Mouse (Mus musculus) hindbrain, embryonic 15.5 days (tissue): Measurements from ENCODE around the gene Tcp1. TPM values are rescaled to one million over a fixed set of nuclear protein-coding genes. Genes with fewer than 3 reads are reported as not detected.
"Not testable (repeated sequence)": the region's sequence is repeated elsewhere in the genome, so short reads cannot be mapped to it uniquely, and the experiment has no call there.

ENCODE experiments used
- ATAC-seq: fragments of 200-750 bp; cut with Nextera tagmentation; 2 replicates; pipeline ENCODE4 v1.8.0; 2017; ENCODE audit warnings: low read depth, moderate number of reproducible peaks, moderate TSS enrichment; ENCODE audit not compliant: low FRiP score
- H3K27ac ChIP-seq: fragments of 300-500 bp; sonication (generic); replicated peaks from 2 replicates; pipeline ENCODE4 v1.5.1; 2015; ENCODE audit warnings: mild to moderate bottlenecking, inconsistent platforms
- H3K27me3 ChIP-seq: fragments of 300-500 bp; sonication (generic); 2 replicates; pipeline ENCODE4 v1.6.1; 2015; ENCODE audit warnings: control low read depth, inconsistent platforms
- H3K36me3 ChIP-seq: fragments of 300-500 bp; sonication (generic); 2 replicates; pipeline ENCODE4 v1.6.1; 2015; ENCODE audit warnings: control low read depth, inconsistent platforms
- H3K4me1 ChIP-seq: fragments of 300-500 bp; sonication (generic); replicated peaks from 2 replicates; pipeline ENCODE4 v1.6.1; 2015; ENCODE audit warnings: control low read depth, inconsistent platforms
- H3K4me2 ChIP-seq: fragments of 300-500 bp; sonication (generic); 2 replicates; pipeline ENCODE4 v1.6.1; 2015; ENCODE audit warnings: moderate library complexity, mild to moderate bottlenecking, inconsistent platforms
- H3K4me3 ChIP-seq: fragments of 300-500 bp; sonication (generic); 2 replicates; pipeline ENCODE4 v1.5.1; 2015; ENCODE audit warnings: mild to moderate bottlenecking, inconsistent platforms
- H3K9ac ChIP-seq: fragments of 300-500 bp; sonication (generic); 2 replicates; pipeline ENCODE4 v1.6.1; 2015; ENCODE audit warnings: inconsistent platforms
- H3K9me3 ChIP-seq: fragments of 300-500 bp; sonication (generic); 2 replicates; pipeline ENCODE4 v1.6.1; 2016; ENCODE audit warnings: control low read depth, inconsistent platforms
- WGBS: fragments of 180-500 bp; shearing (Covaris S2); methylation state at CpG from one replicate; pipeline ENCODE4 v1.1.7; 2015; 5-methylcytosine and 5-hydroxymethylcytosine counted together
- polyA plus RNA-seq: library from polyadenylated mRNA; unstranded; fragments of >200 nt; fragmentation: Nextera tagmentation; extraction: Ambion mirVana; gene quantifications from 2 replicates; pipeline ENCODE4 v1.2.1, GENCODE M21; 2015

Tcp1 gene
- polyA plus RNA-seq, 1 experiment from 2014 or later, result 324 TPM

GRCm38 (mm10) chr17:12949669-12950068 lies 34.2 kb downstream of the Tcp1 start:
- no peak overlapping the region for H3K4me3 ChIP-seq
- H3K36me3 ChIP-seq, result peaks cover 63% of the 10 kb centered on the region
- H3K4me2 ChIP-seq, result no peak overlapping the region
- 98% methylated on average over 5 of the region's 5 CpGs for WGBS
- no peaks in the 10 kb centered on the region for H3K4me1 ChIP-seq
- H3K27ac ChIP-seq, result no peak overlapping the region
- no peaks in the 10 kb centered on the region for H3K9me3 ChIP-seq
- H3K27me3 ChIP-seq, result no peaks in the 10 kb centered on the region
- no peak overlapping the region for H3K9ac ChIP-seq
- no peak for ATAC-seq

- Histone ChIP-seq H3K9me3 (no peaks in the 10 kb centered on the region), H3K36me3 (peaks cover 32% of the 10 kb centered on the region), H3K27me3 (no peaks in the 10 kb centered on the region), H3K4me3 (no peak overlapping the region), H3K9ac (no peak overlapping the region), H3K27ac (no peak overlapping the region), H3K4me2 (no peak overlapping the region), H3K4me1 (peaks cover 22% of the 10 kb centered on the region)
- ATAC-seq, result no peak
- 94% methylated on average over 8 of the region's 8 CpGs for WGBS
Observed at GRCm38 (mm10) chr17:12956664-12957063, 41.2 kb downstream of the Tcp1 start.

- ATAC-seq, H3K9me3 ChIP-seq, H3K27me3 ChIP-seq, H3K9ac ChIP-seq, H3K27ac ChIP-seq: not testable (repeated sequence)
- H3K4me3 ChIP-seq, result peak overlapping the region; percentile 31
- H3K4me1 ChIP-seq, result peaks cover 22% of the 10 kb centered on the region
- 0% methylated on average over 1 of the region's 2 CpGs for WGBS
- H3K36me3 ChIP-seq, result peaks cover 18% of the 10 kb centered on the region
- peak overlapping the region; percentile 54 for H3K4me2 ChIP-seq
Observed at GRCm38 (mm10) chr17:12959377-12959776, 43.9 kb downstream of the Tcp1 start.

GRCm38 (mm10) chr17:12960331-12960873 lies 44.9 kb downstream of the Tcp1 start, which contains the start of gene Acat2:
TSS of gene Acat2 (minus strand) at chr17:12960747.
- peak within 1 kb of the TSS; percentile 54 for H3K9ac ChIP-seq
- H3K4me1 ChIP-seq, result peaks cover 22% of the 10 kb centered on the region
- ATAC-seq, result peak; percentile 99
- H3K27me3 ChIP-seq, result no peaks in the 10 kb centered on the region
- no peaks in the 10 kb centered on the region for H3K9me3 ChIP-seq
- H3K4me3 ChIP-seq, result peak within 1 kb of the TSS; percentile 63
- under 1% methylated on average over 42 of the region's 42 CpGs for WGBS
- H3K27ac ChIP-seq, result peak within 1 kb of the TSS; percentile 96
- peak within 1 kb of the TSS; percentile 88 for H3K4me2 ChIP-seq
- peaks cover 18% of the 10 kb centered on the region for H3K36me3 ChIP-seq

GRCm38 (mm10) chr17:12963476-12963875 lies 48.0 kb downstream of the Tcp1 start:
- 83% methylated on average over 3 of the region's 3 CpGs for WGBS
- Histone ChIP-seq H3K27me3 (no peaks in the 10 kb centered on the region), H3K9ac (no peak overlapping the region), H3K27ac (no peak overlapping the region), H3K4me3 (no peak overlapping the region), H3K36me3 (peaks cover 23% of the 10 kb centered on the region), H3K9me3 (no peaks in the 10 kb centered on the region), H3K4me1 (peaks cover 12% of the 10 kb centered on the region), H3K4me2 (no peak overlapping the region)
- ATAC-seq, result no peak

GRCm38 (mm10) chr17:12967173-12967572 lies 51.7 kb downstream of the Tcp1 start:
- Histone ChIP-seq H3K27me3 (no peaks in the 10 kb centered on the region), H3K4me1 (no peaks in the 10 kb centered on the region), H3K9ac (no peak overlapping the region), H3K27ac (no peak overlapping the region), H3K9me3 (no peaks in the 10 kb centered on the region), H3K4me3 (no peak overlapping the region), H3K36me3 (peaks cover 38% of the 10 kb centered on the region), H3K4me2 (no peak overlapping the region)
- 96% methylated on average over 2 of the region's 2 CpGs for WGBS
- no peak for ATAC-seq

GRCm38 (mm10) chr17:12973851-12974250 lies 58.4 kb downstream of the Tcp1 start:
- 79% methylated on average over 2 of the region's 2 CpGs for WGBS
- Histone ChIP-seq H3K9me3 (no peaks in the 10 kb centered on the region), H3K27me3 (no peaks in the 10 kb centered on the region), H3K27ac (no peak overlapping the region), H3K4me2 (no peak overlapping the region), H3K36me3 (peaks cover 58% of the 10 kb centered on the region), H3K4me3 (no peak overlapping the region), H3K9ac (no peak overlapping the region), H3K4me1 (no peaks in the 10 kb centered on the region)
- no peak for ATAC-seq

Other genes with a start within 250 kb of the Tcp1 start
- not detected in 2 replicates for gene Slc22a1, start 239.9 kb upstream of the Tcp1 start, polyA plus RNA-seq
- 9.1 and 10.2 TPM in 2 replicates for gene Igf2r, start 146.0 kb upstream of the Tcp1 start, polyA plus RNA-seq
- 0.12 TPM in 1 of 2 replicates, not detected in the other for gene Mas1, start 47.6 kb upstream of the Tcp1 start, polyA plus RNA-seq
- not detected in 2 replicates for gene Mrgprh, start 39.7 kb upstream of the Tcp1 start, polyA plus RNA-seq
- 1.7 and 2.5 TPM in 2 replicates for gene Pnldc1, start 5.5 kb upstream of the Tcp1 start, polyA plus RNA-seq
- 118 and 125 TPM in 2 replicates for gene Mrpl18, start 644 bp downstream of the Tcp1 start, polyA plus RNA-seq
- gene Acat3, start 24.9 kb downstream of the Tcp1 start, polyA plus RNA-seq, result 0.39 and 1.2 TPM in 2 replicates
- gene Acat2, start 45.0 kb downstream of the Tcp1 start, polyA plus RNA-seq, result 331 and 333 TPM in 2 replicates
- gene Wtap, start 78.5 kb downstream of the Tcp1 start, polyA plus RNA-seq, result 123 and 124 TPM in 2 replicates
- gene Sod2, start 91.1 kb downstream of the Tcp1 start, polyA plus RNA-seq, result 134 and 143 TPM in 2 replicates
- gene Gpr31b, start 136.6 kb downstream of the Tcp1 start, polyA plus RNA-seq, result 0.22 and 0.35 TPM in 2 replicates
- gene Tcp10b, start 145.4 kb downstream of the Tcp1 start, polyA plus RNA-seq, result 0.10 and 0.21 TPM in 2 replicates
- 0.08 TPM in 1 of 2 replicates, not detected in the other for gene Unc93a, start 216.1 kb downstream of the Tcp1 start, polyA plus RNA-seq